12 mouse cellular contexts compared by ENCODE assay signal in the genomic region with DNA sequence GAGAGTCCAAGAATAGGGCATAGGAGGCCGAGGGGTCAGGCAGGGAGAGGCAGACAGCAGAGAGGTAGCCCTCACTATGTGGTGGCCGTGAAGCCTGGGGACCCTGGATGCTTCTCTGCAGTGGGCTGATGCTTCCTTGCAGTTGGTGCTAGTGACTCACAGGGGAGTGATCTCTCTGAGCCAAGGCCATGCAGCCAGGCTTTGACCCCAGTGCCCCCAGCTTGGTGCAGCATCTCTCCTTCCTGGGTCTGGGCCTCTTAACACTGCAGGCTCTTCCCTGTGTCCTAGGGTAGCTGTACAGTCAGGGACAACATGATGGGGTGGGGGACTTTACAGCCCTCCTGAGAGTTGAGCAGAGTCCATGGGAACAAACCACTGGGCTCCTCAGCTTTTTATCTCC. TPM values are rescaled to one million over a fixed set of nuclear protein-coding genes. Genes with fewer than 3 reads are reported as not detected.
DNase-seq lines count a peak whose midpoint lies in the region; ATAC-seq and TF ChIP-seq lines count a peak whose summit lies in the region.
"Had no signal": no experiment of that assay in that cellular context is flagged by ENCODE, and none has a peak within 500 bp of the region (broad histone marks: within the 10 kb centered on the region; RNA-seq: fewer than 3 reads in every experiment).

No protein-coding gene starts in this region.

- no peak for TF ChIP-seq POLR2A in cerebellum, adult 2 months (IDR thresholded peaks at IDR 0.05; ENCODE audit: borderline replicate concordance, insufficient read depth, low read length)

- WGBS in kidney, embryonic 15.5 days: 42% methylated on average over 2 of the region's 2 CpGs
- whole genome bisulfite sequencing in forebrain, embryonic 14.5 days: 33% methylated on average over 2 of the region's 2 CpGs
- 26% methylated on average over 2 of the region's 2 CpGs for WGBS in intestine, embryonic 14.5 days
- WGBS in midbrain, embryonic 16.5 days: 42% methylated on average over 2 of the region's 2 CpGs
- WGBS in cerebellum, adult 2 months: 82% methylated on average over 2 of the region's 2 CpGs

- TF ChIP-seq CTCF in cerebellum, adult 2 months (IDR thresholded peaks at IDR 0.05; ENCODE audit: borderline replicate concordance, insufficient read depth, low read depth, low read length): no peak

- no peak overlapping the region for H3K4me3 ChIP-seq in kidney, embryonic 15.5 days (replicated peaks)
- no peak overlapping the region for H3K4me3 ChIP-seq in forebrain, embryonic 14.5 days (ENCODE audit: low read depth, low read length)
- H3K4me3 ChIP-seq in intestine, embryonic 14.5 days (ENCODE audit: low read depth, low read length): no peak overlapping the region
- H3K4me3 ChIP-seq in midbrain, embryonic 16.5 days (ENCODE audit: low read depth, low read length): no peak overlapping the region
- no peak overlapping the region for H3K4me3 ChIP-seq in cerebellum, adult 2 months (replicated peaks; ENCODE audit: insufficient read depth, low read depth, low read length)

- peak overlapping the region; percentile 32 for H3K4me2 ChIP-seq in kidney, embryonic 15.5 days
- H3K4me2 ChIP-seq in forebrain, embryonic 14.5 days (ENCODE audit: low read length): no peak overlapping the region
- peak overlapping the region; percentile 3 for H3K4me2 ChIP-seq in intestine, embryonic 14.5 days (ENCODE audit: low read length)
- no peak overlapping the region for H3K4me2 ChIP-seq in midbrain, embryonic 16.5 days (ENCODE audit: low read length)
- H3K4me2 ChIP-seq: lung, embryonic 14.5 days had no signal

- ATAC-seq in kidney, embryonic 15.5 days (replicated peaks; ENCODE audit: low FRiP score): peak; percentile 10
- no peak for ATAC-seq in forebrain, embryonic 14.5 days
- ATAC-seq in intestine, embryonic 14.5 days (replicated peaks; ENCODE audit: low FRiP score, low TSS enrichment, low read depth): peak; percentile 28
- ATAC-seq in midbrain, embryonic 16.5 days: no peak
- no peak for ATAC-seq in cerebellum, adult (ENCODE audit: insufficient number of reproducible peaks, low FRiP score, low TSS enrichment)
- ATAC-seq in frontal cortex, adult (ENCODE audit: low TSS enrichment): no peak

- H3K9me3 ChIP-seq in kidney, embryonic 15.5 days (replicated peaks): no peaks in the 10 kb centered on the region
- H3K9me3 ChIP-seq in forebrain, embryonic 14.5 days (replicated peaks; ENCODE audit: control insufficient read depth, low read length): no peaks in the 10 kb centered on the region
- H3K9me3 ChIP-seq in intestine, embryonic 14.5 days (ENCODE audit: control insufficient read depth, low read length): no peaks in the 10 kb centered on the region
- no peaks in the 10 kb centered on the region for H3K9me3 ChIP-seq in midbrain, embryonic 16.5 days (replicated peaks; ENCODE audit: control insufficient read depth, low read length, poor library complexity, severe bottlenecking)

- H3K4me1 ChIP-seq in kidney, embryonic 15.5 days: peaks cover 100% of the 10 kb centered on the region
- H3K4me1 ChIP-seq in forebrain, embryonic 14.5 days (ENCODE audit: control insufficient read depth, insufficient read depth, low read length): peaks cover 62% of the 10 kb centered on the region
- H3K4me1 ChIP-seq in intestine, embryonic 14.5 days (replicated peaks; ENCODE audit: control insufficient read depth, insufficient read depth, low read length): peaks cover 76% of the 10 kb centered on the region
- peaks cover 77% of the 10 kb centered on the region for H3K4me1 ChIP-seq in midbrain, embryonic 16.5 days (ENCODE audit: control insufficient read depth, insufficient read depth, low read length)
- H3K4me1 ChIP-seq in cerebellum, adult 2 months (ENCODE audit: control insufficient read depth, insufficient read depth, low read length): peaks cover 25% of the 10 kb centered on the region

- no peaks in the 10 kb centered on the region for H3K27me3 ChIP-seq in kidney, embryonic 15.5 days
- peaks cover 4% of the 10 kb centered on the region; the same call in 1 of the 2 replicates for H3K27me3 ChIP-seq in forebrain, embryonic 14.5 days (replicated peaks; ENCODE audit: control insufficient read depth, insufficient read depth, low read length)
- no peaks in the 10 kb centered on the region for H3K27me3 ChIP-seq in intestine, embryonic 14.5 days (replicated peaks; ENCODE audit: control insufficient read depth, insufficient read depth, low read length)
- no peaks in the 10 kb centered on the region for H3K27me3 ChIP-seq in midbrain, embryonic 16.5 days (ENCODE audit: control insufficient read depth, insufficient read depth, low read depth, low read length)
- H3K27me3 ChIP-seq in cerebellum, adult 2 months (ENCODE audit: control insufficient read depth, insufficient read depth, low read length): no peaks in the 10 kb centered on the region

- no peak overlapping the region for H3K9ac ChIP-seq in kidney, embryonic 15.5 days
- no peak overlapping the region for H3K9ac ChIP-seq in forebrain, embryonic 14.5 days (ENCODE audit: low read length)
- H3K9ac ChIP-seq in intestine, embryonic 14.5 days (ENCODE audit: low read length): no peak overlapping the region
- peak overlapping the region; percentile 7; the same call in 1 of the 2 replicates for H3K9ac ChIP-seq in midbrain, embryonic 16.5 days (ENCODE audit: low read depth, low read length)
- H3K9ac ChIP-seq: lung, embryonic 14.5 days had no signal

- DNase-seq in kidney, adult 18-20 months: no peak
- DNase-seq in forebrain, embryonic 14.5 days (ENCODE audit: low spot score): no peak
- no peak for DNase-seq in intestine, embryonic 14.5 days (ENCODE audit: low spot score)
- DNase-seq in cerebellum, adult 2 months: no peak
- DNase-seq: cerebellum, adult 9-10 months; gastrocnemius, postnatal 14 days; layer of hippocampus, adult 9-11 months; lung, embryonic 14.5 days had no signal

- peak overlapping the region; percentile 92 for H3K27ac ChIP-seq in kidney, embryonic 15.5 days
- H3K27ac ChIP-seq in forebrain, embryonic 14.5 days (ENCODE audit: low read depth, low read length): 0 out of 2 replicates have a peak overlapping the region, but pooled peaks have one; percentile 14
- H3K27ac ChIP-seq in intestine, embryonic 14.5 days (ENCODE audit: low read depth): 0 out of 2 replicates have a peak overlapping the region, but pooled peaks have one; percentile 22
- H3K27ac ChIP-seq in midbrain, embryonic 16.5 days (ENCODE audit: low read length): peak overlapping the region; percentile 14; the same call in 1 of the 2 replicates
- no peak overlapping the region for H3K27ac ChIP-seq in cerebellum, adult 2 months (ENCODE audit: insufficient read depth, low read length)

- no peaks in the 10 kb centered on the region for H3K36me3 ChIP-seq in kidney, embryonic 15.5 days
- 0 out of 2 replicates have a peak, but pooled peaks cover under 1% of the 10 kb centered on the region for H3K36me3 ChIP-seq in forebrain, embryonic 14.5 days (ENCODE audit: control insufficient read depth, insufficient read depth, low read length)
- H3K36me3 ChIP-seq in intestine, embryonic 14.5 days (ENCODE audit: control insufficient read depth, insufficient read depth, low read length): no peaks in the 10 kb centered on the region
- no peaks in the 10 kb centered on the region for H3K36me3 ChIP-seq in midbrain, embryonic 16.5 days (ENCODE audit: control insufficient read depth, insufficient read depth, low read length)

RNA-seq across cellular contexts. Expression of gene Fam222a, which starts 21.6 kb away (rescaled TPM):
- 4.4 and 4.7 TPM in 2 replicates for polyA plus RNA-seq in kidney, embryonic 15.5 days (2015; fragmentation: Nextera tagmentation; extraction: Ambion mirVana)
- 4.5 and 5.0 TPM in 2 replicates for polyA plus RNA-seq in forebrain, embryonic 14.5 days (2014; fragmentation: Nextera tagmentation; extraction: Ambion mirVana)
- 4.9 and 7.1 TPM in 2 replicates for polyA plus RNA-seq in intestine, embryonic 14.5 days (2014; fragmentation: Nextera tagmentation; extraction: Ambion mirVana)
- 5.3 and 6.0 TPM in 2 replicates for polyA plus RNA-seq in midbrain, embryonic 16.5 days (2015; fragmentation: Nextera tagmentation; extraction: Ambion mirVana)
- polyA plus RNA-seq in cerebellum, adult 2 months (2012; rRNA removed): 18.7 and 20.5 TPM in 2 replicates

Comparison
In these comparisons a context has a peak if more than half of its experiments do, and no peak if none do; other contexts are left out.
1. ATAC-seq: peak in kidney, embryonic 15.5 days (single experiment) and intestine, embryonic 14.5 days (single experiment); none in forebrain, embryonic 14.5 days (single experiment), midbrain, embryonic 16.5 days (single experiment), cerebellum, adult (single experiment) and frontal cortex, adult (single experiment).
2. H3K4me2 ChIP-seq: peak in kidney, embryonic 15.5 days (single experiment) and intestine, embryonic 14.5 days (single experiment); none in forebrain, embryonic 14.5 days (single experiment) and midbrain, embryonic 16.5 days (single experiment).